Mouse (Mus musculus) E14TG2a.4 (cell line): ENCODE measurements around the gene Pou2f1.

Source experiments
- H3K27me3 ChIP-seq: 2 replicates; pipeline ENCODE4 v1.6.1; 2014; ENCODE audit warnings: low read length, control low read depth; ENCODE audit not compliant: insufficient read depth
- H3K36me3 ChIP-seq: 2 replicates; pipeline ENCODE4 v1.6.1; 2014; ENCODE audit warnings: low read length, control low read depth; ENCODE audit not compliant: insufficient read depth
- H3K4me1 ChIP-seq: replicated peaks from 2 replicates; pipeline ENCODE4 v1.6.1; 2014; ENCODE audit warnings: low read depth, low read length, control low read depth
- H3K4me3 ChIP-seq: replicated peaks from 2 replicates; pipeline ENCODE4 v1.5.1; 2014; ENCODE audit warnings: mild to moderate bottlenecking, low read length
- H3K9me3 ChIP-seq: 2 replicates; pipeline ENCODE4 v1.6.1; 2014; ENCODE audit warnings: low read length, control low read depth
- CTCF ChIP-seq: conservative IDR thresholded peaks from 2 replicates; pipeline ENCODE4 v1.5.1; 2014; ENCODE audit warnings: low read length
- NANOG ChIP-seq: IDR thresholded peaks from 2 replicates; pipeline ENCODE4 v1.6.1; 2014; ENCODE audit warnings: borderline replicate concordance, low read length, mixed read lengths
- POU5F1 ChIP-seq: IDR thresholded peaks from 2 replicates; pipeline ENCODE4 v1.6.1; 2014; ENCODE audit warnings: low read length, borderline replicate concordance

Pou2f1 gene

GRCm38 (mm10) chr1:165861235-165861609 lies 141.3 kb downstream of the Pou2f1 start:
- Histone ChIP-seq H3K4me3 (peak overlapping the region; percentile 14; the same call in 1 of the 2 replicates), H3K4me1 (peaks cover 59% of the 10 kb centered on the region), H3K9me3 (no peaks in the 10 kb centered on the region), H3K36me3 (peaks cover 6% of the 10 kb centered on the region), H3K27me3 (peaks cover 1% of the 10 kb centered on the region; the same call in 1 of the 2 replicates)
- TF ChIP-seq CTCF, result no peak
- TF ChIP-seq POU5F1, result no peak
- no peak for TF ChIP-seq NANOG

- no peaks in the 10 kb centered on the region for H3K9me3 ChIP-seq
- H3K4me1 ChIP-seq, result peaks cover 58% of the 10 kb centered on the region
- H3K27me3 ChIP-seq, result peaks cover 3% of the 10 kb centered on the region; the same call in 1 of the 2 replicates
- H3K36me3 ChIP-seq, result peaks cover 6% of the 10 kb centered on the region
- TF ChIP-seq CTCF, result no peak
- TF ChIP-seq POU5F1, result no peak
- TF ChIP-seq NANOG, result no peak
- no peak overlapping the region for H3K4me3 ChIP-seq
Observed at GRCm38 (mm10) chr1:165860373-165861234, 141.9 kb downstream of the Pou2f1 start.

- Histone ChIP-seq H3K4me1 (peaks cover 46% of the 10 kb centered on the region), H3K9me3 (no peaks in the 10 kb centered on the region), H3K36me3 (no peaks in the 10 kb centered on the region), H3K27me3 (peaks cover 7% of the 10 kb centered on the region; the same call in 1 of the 2 replicates), H3K4me3 (no peak overlapping the region)
- no peak for TF ChIP-seq NANOG
- TF ChIP-seq POU5F1, result no peak
- no peak for TF ChIP-seq CTCF
Observed at GRCm38 (mm10) chr1:165858356-165858755, 144.1 kb downstream of the Pou2f1 start.

- Histone ChIP-seq H3K36me3 (no peaks in the 10 kb centered on the region), H3K4me1 (peaks cover 39% of the 10 kb centered on the region), H3K4me3 (no peak overlapping the region), H3K9me3 (no peaks in the 10 kb centered on the region), H3K27me3 (peaks cover 17% of the 10 kb centered on the region)
- TF ChIP-seq POU5F1 (no peak), NANOG (no peak), CTCF (no peak)
Observed at GRCm38 (mm10) chr1:165857279-165857678, 145.2 kb downstream of the Pou2f1 start.

GRCm38 (mm10) chr1:165855759-165856545 lies 146.5 kb downstream of the Pou2f1 start:
- H3K4me3 ChIP-seq, result no peak overlapping the region
- no peaks in the 10 kb centered on the region for H3K36me3 ChIP-seq
- peaks cover 25% of the 10 kb centered on the region for H3K4me1 ChIP-seq
- no peaks in the 10 kb centered on the region for H3K9me3 ChIP-seq
- H3K27me3 ChIP-seq, result peaks cover 23% of the 10 kb centered on the region
- no peak for TF ChIP-seq POU5F1
- TF ChIP-seq CTCF, result no peak
- no peak for TF ChIP-seq NANOG

GRCm38 (mm10) chr1:165853729-165854420 lies 148.6 kb downstream of the Pou2f1 start:
- no peak for TF ChIP-seq POU5F1
- peak; percentile 96 for TF ChIP-seq CTCF
- no peak for TF ChIP-seq NANOG
- no peak overlapping the region for H3K4me3 ChIP-seq
- H3K9me3 ChIP-seq, result no peaks in the 10 kb centered on the region
- 0 out of 2 replicates have a peak, but pooled peaks cover 12% of the 10 kb centered on the region for H3K4me1 ChIP-seq
- no peaks in the 10 kb centered on the region for H3K36me3 ChIP-seq
- peaks cover 35% of the 10 kb centered on the region for H3K27me3 ChIP-seq

GRCm38 (mm10) chr1:165853131-165853721 lies 149.3 kb downstream of the Pou2f1 start:
- H3K9me3 ChIP-seq, result no peaks in the 10 kb centered on the region
- H3K4me3 ChIP-seq, result no peak overlapping the region
- 0 out of 2 replicates have a peak, but pooled peaks cover 10% of the 10 kb centered on the region for H3K4me1 ChIP-seq
- no peaks in the 10 kb centered on the region for H3K36me3 ChIP-seq
- TF ChIP-seq POU5F1, result no peak
- TF ChIP-seq CTCF, result no peak
- no peak for TF ChIP-seq NANOG
- peaks cover 41% of the 10 kb centered on the region for H3K27me3 ChIP-seq
